Comparison of ENCODE assay signal across 20 mouse cellular contexts in the genomic region with DNA sequence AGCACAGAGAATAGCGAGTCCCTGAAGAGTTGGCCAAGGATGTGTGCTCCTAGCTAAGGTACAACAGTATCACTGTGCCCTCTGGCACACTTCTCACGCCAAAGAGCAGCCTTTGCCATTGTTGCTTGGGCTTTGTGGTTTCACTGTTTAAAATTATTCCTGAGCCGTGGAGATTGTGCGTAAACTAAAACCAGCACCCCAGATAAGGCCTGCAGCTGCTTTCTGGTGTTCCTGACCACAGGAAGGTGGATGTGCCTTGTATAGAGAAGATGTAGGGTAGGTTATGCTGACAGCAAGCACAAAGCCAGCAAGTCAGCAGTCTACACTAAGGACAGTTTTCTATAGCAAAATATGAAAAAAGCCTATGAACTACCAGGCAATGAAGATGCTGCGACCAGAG.
"Had no signal": no experiment of that assay in that cellular context is flagged by ENCODE, and none has a peak within 500 bp of the region (broad histone marks: within the 10 kb centered on the region; RNA-seq: fewer than 3 reads in every experiment).

No protein-coding gene starts in this region.

- H3K4me1 ChIP-seq: limb, embryonic 15.5 days; stomach, embryonic 15.5 days had no signal

- H3K9me3 ChIP-seq: limb, embryonic 15.5 days; midbrain, embryonic 10.5 days; stomach, embryonic 15.5 days had no signal

- DNase-seq: kidney, adult 9 months; kidney, postnatal 10 days; kidney, postnatal 4 days; lung, embryonic 14.5 days; lung, postnatal 10 days; lung, postnatal 4 days; midbrain, embryonic 14.5 days; retina, postnatal 1 day; right cerebral cortex, postnatal 4 days; spleen, adult 18-20 months; thymus, adult 2 months; thymus, postnatal 25 days had no signal

- H3K27me3 ChIP-seq: limb, embryonic 15.5 days; stomach, embryonic 15.5 days had no signal

- ATAC-seq: hindbrain, embryonic 16.5 days; inflammation-experienced regulatory T-cells, adult 6 months; intestine, postnatal 0 days had no signal

- H3K4me2 ChIP-seq: limb, embryonic 15.5 days; lung, embryonic 14.5 days; stomach, embryonic 15.5 days had no signal

- H3K27ac ChIP-seq: layer of hippocampus, adult 2 months; limb, embryonic 15.5 days; midbrain, embryonic 10.5 days; stomach, embryonic 15.5 days had no signal

- H3K4me3 ChIP-seq: layer of hippocampus, adult 2 months; limb, embryonic 15.5 days; midbrain, embryonic 10.5 days; myocyte; stomach, embryonic 15.5 days had no signal

- H3K9ac ChIP-seq: limb, embryonic 15.5 days; lung, embryonic 14.5 days; stomach, embryonic 15.5 days had no signal
